Mouse (Mus musculus): ENCODE data around the gene Rims3. TPM values are rescaled to one million over a fixed set of nuclear protein-coding genes. Genes with fewer than 3 reads are reported as not detected.

Gene Rims3
- polyA plus RNA-seq, 1 experiment, result 0.39 TPM

DNA sequence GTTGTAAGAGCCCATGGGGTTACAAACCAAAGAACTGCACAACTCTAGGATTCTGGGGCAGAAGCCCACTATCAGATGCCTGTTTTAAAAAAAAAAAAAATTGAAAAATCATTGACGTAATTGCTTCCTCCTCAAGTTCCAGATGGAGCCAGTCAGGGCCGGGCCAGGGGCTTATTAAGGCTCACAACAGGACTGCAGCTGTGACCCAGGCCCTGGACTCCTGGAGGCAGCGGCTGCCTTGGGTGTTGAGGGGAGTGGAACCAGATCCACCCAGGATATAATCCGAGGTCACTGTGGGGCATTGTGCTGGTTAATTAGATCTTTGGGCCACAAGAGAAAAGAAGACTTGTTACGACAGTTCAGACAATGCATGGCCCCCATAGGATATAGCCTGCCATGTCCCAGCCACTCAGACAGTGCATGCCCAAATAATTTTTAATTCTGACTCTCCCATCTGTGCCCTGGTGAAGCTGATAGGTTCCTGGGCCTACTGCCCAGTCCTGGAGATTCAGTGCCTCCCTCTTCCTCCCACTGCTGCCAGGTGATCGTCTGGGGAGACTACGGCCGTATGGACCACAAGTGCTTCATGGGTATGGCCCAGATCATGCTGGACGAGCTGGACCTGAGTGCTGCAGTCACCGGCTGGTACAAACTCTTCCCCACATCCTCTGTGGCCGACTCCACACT is 36.3 kb downstream of the Rims3 start:
- Histone ChIP-seq H3K27ac (ENCODE audit: insufficient read depth, low read depth, low read length) (no peak overlapping the region), H3K36me3 (ENCODE audit: control insufficient read depth, insufficient read depth, low read length) (no peaks in the 10 kb centered on the region), H3K4me1 (ENCODE audit: control insufficient read depth, insufficient read depth, low read length) (no peaks in the 10 kb centered on the region), H3K4me3 (ENCODE audit: insufficient read depth, low read depth, low read length) (no peak overlapping the region), H3K27me3 (replicated peaks; ENCODE audit: control insufficient read depth, insufficient read depth, low read length) (no peaks in the 10 kb centered on the region)
- TF ChIP-seq POLR2A (IDR thresholded peaks at IDR 0.05; ENCODE audit: low read depth, low read length) (no peak), CTCF (conservative IDR thresholded peaks at IDR 0.05; ENCODE audit: insufficient read depth, insufficient read length, low read depth, low read length) (no peak)
- WGBS, result 68% methylated on average over 11 of the region's 11 CpGs
- DNase-seq, result no peak

GRCm38 (mm10) chr4:120891960-120892359 is 37.3 kb downstream of the Rims3 start:
- no peak overlapping the region for H3K27ac ChIP-seq (ENCODE audit: insufficient read depth, low read depth, low read length)
- no peaks in the 10 kb centered on the region for H3K4me1 ChIP-seq (ENCODE audit: control insufficient read depth, insufficient read depth, low read length)
- H3K36me3 ChIP-seq (ENCODE audit: control insufficient read depth, insufficient read depth, low read length), result no peaks in the 10 kb centered on the region
- H3K4me3 ChIP-seq (ENCODE audit: insufficient read depth, low read depth, low read length), result no peak overlapping the region
- no peak for DNase-seq
- TF ChIP-seq CTCF (conservative IDR thresholded peaks at IDR 0.05; ENCODE audit: insufficient read depth, insufficient read length, low read depth, low read length), result no peak
- TF ChIP-seq POLR2A (IDR thresholded peaks at IDR 0.05; ENCODE audit: low read depth, low read length), result no peak
- no peaks in the 10 kb centered on the region for H3K27me3 ChIP-seq (replicated peaks; ENCODE audit: control insufficient read depth, insufficient read depth, low read length)

DNA sequence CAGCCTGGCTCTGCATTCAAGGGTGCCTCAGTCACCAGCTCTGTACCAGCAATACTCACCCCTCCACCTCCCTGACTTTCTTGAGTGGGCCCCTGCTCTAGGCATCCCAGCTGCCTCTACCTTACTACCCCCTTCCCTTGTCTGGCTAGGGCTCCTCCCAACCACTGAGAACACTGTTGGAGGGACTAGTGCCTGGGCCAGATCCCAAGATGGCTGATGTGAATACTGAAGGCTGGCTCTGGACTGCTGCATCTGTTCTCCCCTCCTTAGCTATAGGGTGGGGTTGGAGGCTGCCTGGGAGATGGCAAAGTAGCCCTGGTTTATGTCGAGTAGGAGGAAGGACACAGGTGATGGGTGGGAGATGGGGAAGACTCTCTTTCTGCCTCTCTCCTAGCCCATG is 37.9 kb downstream of the Rims3 start:
- Histone ChIP-seq H3K27ac (ENCODE audit: insufficient read depth, low read depth, low read length) (no peak overlapping the region), H3K4me3 (ENCODE audit: insufficient read depth, low read depth, low read length) (no peak overlapping the region), H3K4me1 (ENCODE audit: control insufficient read depth, insufficient read depth, low read length) (no peaks in the 10 kb centered on the region), H3K27me3 (replicated peaks; ENCODE audit: control insufficient read depth, insufficient read depth, low read length) (no peaks in the 10 kb centered on the region), H3K36me3 (ENCODE audit: control insufficient read depth, insufficient read depth, low read length) (no peaks in the 10 kb centered on the region)
- no peak for TF ChIP-seq POLR2A (IDR thresholded peaks at IDR 0.05; ENCODE audit: low read depth, low read length)
- no peak for TF ChIP-seq CTCF (conservative IDR thresholded peaks at IDR 0.05; ENCODE audit: insufficient read depth, insufficient read length, low read depth, low read length)
- 42% methylated on average over 1 of the region's 1 CpGs for WGBS
- no peak for DNase-seq

- Histone ChIP-seq H3K27ac (ENCODE audit: insufficient read depth, low read depth, low read length) (no peak overlapping the region), H3K4me3 (ENCODE audit: insufficient read depth, low read depth, low read length) (no peak overlapping the region), H3K36me3 (ENCODE audit: control insufficient read depth, insufficient read depth, low read length) (no peaks in the 10 kb centered on the region), H3K4me1 (ENCODE audit: control insufficient read depth, insufficient read depth, low read length) (no peaks in the 10 kb centered on the region), H3K27me3 (replicated peaks; ENCODE audit: control insufficient read depth, insufficient read depth, low read length) (no peaks in the 10 kb centered on the region)
- 30% methylated on average over 11 of the region's 11 CpGs for WGBS
- no peak for DNase-seq
- TF ChIP-seq POLR2A (IDR thresholded peaks at IDR 0.05; ENCODE audit: low read depth, low read length), result no peak
- no peak for TF ChIP-seq CTCF (conservative IDR thresholded peaks at IDR 0.05; ENCODE audit: insufficient read depth, insufficient read length, low read depth, low read length)
Observed at GRCm38 (mm10) chr4:120893656-120894401, 39.2 kb downstream of the Rims3 start.

DNA sequence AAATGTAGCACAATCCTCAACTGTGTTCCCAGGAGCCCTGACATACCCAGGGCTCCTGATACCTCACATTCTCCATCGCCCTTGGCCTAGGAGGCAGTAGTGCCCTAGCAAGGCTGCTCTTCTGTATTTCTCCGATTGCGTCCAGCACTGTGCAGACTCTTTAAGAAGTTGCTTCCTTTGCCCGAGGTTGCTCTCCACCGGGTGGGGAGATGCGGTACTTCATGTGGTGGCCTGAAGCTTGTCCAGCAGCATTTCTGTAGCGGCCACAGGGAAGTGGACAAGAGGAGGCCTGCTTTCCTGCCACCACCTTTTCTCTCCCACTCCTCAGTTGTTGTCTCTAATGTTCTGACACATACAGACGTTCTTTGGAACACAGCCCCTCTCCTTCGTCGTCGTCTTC is 40.0 kb downstream of the Rims3 start:
- H3K4me1 ChIP-seq (ENCODE audit: control insufficient read depth, insufficient read depth, low read length), result no peaks in the 10 kb centered on the region
- H3K27ac ChIP-seq (ENCODE audit: insufficient read depth, low read depth, low read length), result no peak overlapping the region
- WGBS, result 62% methylated on average over 11 of the region's 11 CpGs
- no peak overlapping the region for H3K4me3 ChIP-seq (ENCODE audit: insufficient read depth, low read depth, low read length)
- no peak for DNase-seq
- H3K27me3 ChIP-seq (replicated peaks; ENCODE audit: control insufficient read depth, insufficient read depth, low read length), result no peaks in the 10 kb centered on the region
- TF ChIP-seq CTCF (conservative IDR thresholded peaks at IDR 0.05; ENCODE audit: insufficient read depth, insufficient read length, low read depth, low read length) (no peak), POLR2A (IDR thresholded peaks at IDR 0.05; ENCODE audit: low read depth, low read length) (no peak)
- no peaks in the 10 kb centered on the region for H3K36me3 ChIP-seq (ENCODE audit: control insufficient read depth, insufficient read depth, low read length)

DNA sequence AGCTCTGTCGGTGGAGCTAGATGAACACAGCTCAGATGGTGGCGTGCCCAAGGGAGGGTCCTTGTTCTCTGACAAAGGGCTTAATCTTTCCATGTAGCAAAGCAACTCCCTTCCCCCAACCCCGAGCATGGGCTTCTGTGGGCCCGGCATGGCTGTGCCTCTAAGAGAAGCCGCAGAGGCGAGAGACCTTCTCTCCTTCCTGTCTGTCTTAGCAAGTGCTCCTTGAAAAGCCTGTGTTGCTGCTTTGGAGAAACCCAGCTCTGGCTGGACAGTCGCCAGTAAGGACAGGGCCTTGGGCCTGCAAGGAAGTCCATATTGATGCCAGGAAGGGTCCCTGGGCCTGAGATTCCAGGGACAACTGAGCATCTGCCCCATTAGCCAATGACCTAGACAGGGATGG is 40.6 kb downstream of the Rims3 start:
- Histone ChIP-seq H3K36me3 (ENCODE audit: control insufficient read depth, insufficient read depth, low read length) (no peaks in the 10 kb centered on the region), H3K27me3 (replicated peaks; ENCODE audit: control insufficient read depth, insufficient read depth, low read length) (no peaks in the 10 kb centered on the region), H3K4me3 (ENCODE audit: insufficient read depth, low read depth, low read length) (no peak overlapping the region), H3K4me1 (ENCODE audit: control insufficient read depth, insufficient read depth, low read length) (no peaks in the 10 kb centered on the region), H3K27ac (ENCODE audit: insufficient read depth, low read depth, low read length) (no peak overlapping the region)
- TF ChIP-seq POLR2A (IDR thresholded peaks at IDR 0.05; ENCODE audit: low read depth, low read length) (no peak), CTCF (conservative IDR thresholded peaks at IDR 0.05; ENCODE audit: insufficient read depth, insufficient read length, low read depth, low read length) (no peak)
- WGBS, result 81% methylated on average over 7 of the region's 7 CpGs
- no peak for DNase-seq

DNA sequence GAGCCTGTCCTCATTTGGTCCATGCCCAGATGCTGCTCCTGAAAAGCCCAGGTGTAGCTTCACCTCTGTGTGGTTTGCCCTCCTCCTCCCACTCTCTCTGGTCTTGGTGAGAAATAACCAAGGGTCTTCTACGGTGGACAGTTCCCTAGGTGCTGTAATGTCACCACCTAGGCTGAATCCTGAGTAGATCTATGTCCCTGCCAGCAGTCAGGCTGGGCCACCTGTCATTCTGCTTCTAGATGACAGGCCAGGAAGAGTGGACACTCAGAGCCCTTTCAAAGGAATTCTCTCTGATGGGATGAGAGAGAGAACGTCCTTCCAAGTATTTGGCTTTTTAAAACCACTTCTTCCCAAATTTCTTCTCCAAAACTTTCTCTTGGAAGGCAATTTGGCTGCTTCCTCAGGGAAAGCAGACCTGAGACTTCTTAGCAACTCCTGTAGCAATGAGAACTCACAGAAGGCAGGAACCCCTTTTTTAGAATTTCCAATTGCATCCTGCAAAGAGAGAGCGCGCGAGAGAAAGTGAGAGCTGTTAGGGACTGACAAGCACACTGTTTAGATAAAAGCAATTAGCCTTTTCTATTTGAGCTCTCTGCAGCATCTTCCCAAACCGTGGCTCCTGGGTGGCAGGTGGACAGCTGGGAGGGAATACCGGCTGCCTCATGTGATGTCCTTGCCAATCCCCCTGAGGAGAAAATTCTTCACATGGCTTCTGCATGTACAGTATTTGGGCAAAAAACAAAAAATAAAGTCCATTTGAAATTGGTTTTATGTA is 41.4 kb downstream of the Rims3 start:
- Histone ChIP-seq H3K4me1 (ENCODE audit: control insufficient read depth, insufficient read depth, low read length) (no peaks in the 10 kb centered on the region), H3K27me3 (replicated peaks; ENCODE audit: control insufficient read depth, insufficient read depth, low read length) (no peaks in the 10 kb centered on the region), H3K36me3 (ENCODE audit: control insufficient read depth, insufficient read depth, low read length) (no peaks in the 10 kb centered on the region), H3K27ac (ENCODE audit: insufficient read depth, low read depth, low read length) (no peak overlapping the region), H3K4me3 (ENCODE audit: insufficient read depth, low read depth, low read length) (no peak overlapping the region)
- WGBS, result 78% methylated on average over 7 of the region's 7 CpGs
- no peak for DNase-seq
- no peak for TF ChIP-seq CTCF (conservative IDR thresholded peaks at IDR 0.05; ENCODE audit: insufficient read depth, insufficient read length, low read depth, low read length)
- TF ChIP-seq POLR2A (IDR thresholded peaks at IDR 0.05; ENCODE audit: low read depth, low read length), result no peak

All from kidney, adult 2 months (tissue).